Mouse (Mus musculus) cerebellum, adult 18-20 months (tissue): ENCODE results near the gene Mylk.
A peak's percentile ranks its signal among the peaks of the same experiment; 100 is the strongest.

ENCODE experiments used
- DNase-seq, 2 experiments: peaks; one replicate each; pipeline ENCODE4 v3.0.0; 2021

The Mylk gene

GRCm38 (mm10) chr16:35033809-35034577, 289.0 kb downstream of the Mylk start:
- DNase-seq, result no peak

GRCm38 (mm10) chr16:35034971-35035370, 290.0 kb downstream of the Mylk start:
- no peak for DNase-seq

- no peak for DNase-seq
Measured at GRCm38 (mm10) chr16:35036754-35037153, 291.7 kb downstream of the Mylk start.

- no peak for DNase-seq
Measured at GRCm38 (mm10) chr16:35038343-35039057, 293.5 kb downstream of the Mylk start.

- no peak for DNase-seq
Measured at GRCm38 (mm10) chr16:35040154-35040553, 295.1 kb downstream of the Mylk start.

- no peak for DNase-seq
Measured at GRCm38 (mm10) chr16:35041001-35041400, 296.0 kb downstream of the Mylk start.

- no peak for DNase-seq
Measured at GRCm38 (mm10) chr16:35046081-35046775, 301.2 kb downstream of the Mylk start.

GRCm38 (mm10) chr16:35047272-35047969, 302.4 kb downstream of the Mylk start:
- no peak for DNase-seq

GRCm38 (mm10) chr16:35051066-35051465, 306.1 kb downstream of the Mylk start:
- peak; percentile 35 to 44 for DNase-seq
